Mouse (Mus musculus): Measurements from ENCODE around the gene Rdh16.
"Not testable (repeated sequence)": the region's sequence is repeated elsewhere in the genome, so short reads cannot be mapped to it uniquely, and the experiment has no call there.

Rdh16 gene

DNA sequence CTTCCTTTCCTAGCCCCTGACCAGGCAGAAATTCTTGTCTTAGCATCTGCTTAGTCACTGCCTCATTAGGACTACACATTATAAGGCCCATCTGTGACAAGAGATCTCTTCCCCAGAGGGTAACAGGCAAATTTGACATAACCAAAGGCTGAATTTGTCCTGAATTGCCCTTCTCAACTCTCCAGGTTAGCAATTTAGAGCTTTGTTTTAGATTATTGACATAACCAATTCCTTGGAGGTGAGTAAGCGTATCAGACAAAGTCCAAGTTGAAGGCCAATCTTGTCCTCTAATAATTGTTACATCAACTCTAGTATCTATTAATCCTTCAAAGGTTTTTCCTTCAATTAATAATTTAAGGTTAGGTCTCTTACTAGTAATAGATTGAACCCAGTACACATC lies 33.2 kb downstream of the Rdh16 start:
- in situ Hi-C loops (cut with MboI, MseI), result not testable (repeated sequence)

DNA sequence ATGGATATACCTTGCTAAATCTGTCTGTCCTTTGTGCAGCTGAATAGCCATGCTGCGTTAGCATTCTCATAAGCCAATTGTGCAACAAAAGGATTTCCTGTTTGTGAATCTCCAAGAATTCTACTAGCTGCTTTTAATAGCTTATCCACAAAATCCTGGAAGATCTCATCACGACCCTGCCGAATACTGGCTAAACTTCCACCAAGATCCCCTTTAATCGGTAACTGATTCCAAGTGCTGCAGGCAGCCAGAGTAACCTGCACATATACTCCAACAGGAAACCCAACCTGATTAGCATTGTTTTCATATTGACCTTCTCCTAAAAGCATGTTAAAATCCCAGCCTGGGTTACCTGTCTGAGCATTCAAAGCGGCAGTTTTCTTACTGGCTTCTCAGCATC lies 34.3 kb downstream of the Rdh16 start:
- in situ Hi-C loops (cut with MboI, MseI), result no loop called here

DNA sequence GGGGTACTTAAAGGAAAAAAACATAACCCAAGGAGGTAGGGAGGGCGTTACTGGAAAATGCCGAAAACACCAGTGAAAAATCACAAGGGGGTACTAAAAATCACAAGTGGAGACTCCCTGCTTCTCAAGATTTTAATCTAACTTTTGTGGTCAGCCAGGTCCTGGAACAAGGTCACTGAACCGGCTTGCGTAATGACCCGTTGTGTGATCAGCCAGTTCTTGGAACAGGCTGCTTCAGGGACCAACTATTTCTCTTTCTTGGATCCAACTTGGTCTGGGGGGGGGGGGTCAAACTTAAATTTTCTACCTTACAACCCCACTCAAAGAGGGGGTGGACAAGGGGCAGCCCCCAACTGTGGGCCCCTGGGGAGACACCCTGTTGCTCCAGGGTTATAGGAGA lies 36.8 kb downstream of the Rdh16 start:
- in situ Hi-C loops (cut with MboI, MseI), result not testable (repeated sequence)

DNA sequence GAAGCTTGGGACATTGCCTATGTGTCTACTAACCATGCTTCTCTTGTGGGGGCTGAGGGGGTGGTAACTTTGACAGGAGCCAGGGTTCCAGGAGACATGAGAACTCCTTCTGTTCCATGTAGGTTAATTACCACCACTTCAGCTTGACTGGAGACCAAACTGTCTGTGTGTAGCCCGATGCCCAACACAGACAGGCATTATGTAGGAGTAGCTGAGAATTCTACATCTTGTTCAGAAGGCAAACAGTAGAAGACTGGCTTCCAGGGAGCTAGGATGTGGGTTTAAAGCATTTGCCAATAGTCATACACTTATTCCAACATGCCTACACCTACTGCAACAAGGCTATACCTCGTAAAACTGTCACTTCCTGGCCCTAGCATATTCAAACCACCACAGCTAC lies 37.6 kb downstream of the Rdh16 start:
- in situ Hi-C loops (cut with MboI, MseI), result no loop called here

- in situ Hi-C loops (cut with MboI, MseI), result no loop called here
These were observed 39.8 kb downstream of the Rdh16 start for GRCm38 (mm10) chr10:127840776-127841175.

GRCm38 (mm10) chr10:127845945-127846344 lies 45.0 kb downstream of the Rdh16 start:
- in situ Hi-C loops (cut with MboI, MseI), result not testable (repeated sequence)

GRCm38 (mm10) chr10:127848089-127848488 lies 47.1 kb downstream of the Rdh16 start:
- in situ Hi-C loops (cut with MboI, MseI), result no loop called here

DNA sequence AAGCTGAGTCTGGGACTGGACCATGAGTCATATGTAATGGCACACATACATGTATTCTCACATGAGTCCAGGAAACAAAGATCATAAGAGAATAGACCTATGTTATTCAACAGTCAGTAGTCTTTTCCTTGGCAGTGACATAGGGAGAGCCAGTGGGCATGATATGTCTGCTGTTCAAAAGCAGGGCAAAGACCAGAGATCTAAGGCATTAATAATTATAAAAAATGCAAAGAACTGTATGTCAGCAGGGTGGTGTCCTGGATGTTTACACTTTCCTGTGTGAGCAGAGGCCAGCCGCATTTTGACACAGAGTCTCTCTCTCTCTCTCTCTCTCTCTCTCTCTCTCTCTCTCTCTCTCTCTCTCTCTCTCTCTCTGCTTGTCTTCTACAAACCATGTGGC lies 48.7 kb downstream of the Rdh16 start, which contains the start of gene Rdh19:
Gene Rdh19 (plus strand): TSS at position 301 of the 400 bp plus-strand sequence.
- in situ Hi-C loops (cut with MboI, MseI), result no loop called here

- in situ Hi-C loops (cut with MboI, MseI), result no loop called here
These were observed 55.4 kb downstream of the Rdh16 start for GRCm38 (mm10) chr10:127856376-127856775.

- in situ Hi-C loops (cut with MboI, MseI), result loop anchor here (10.0 kb wide), 1 partner anchor 770 kb away; no protein-coding TSS in a partner anchor
These were observed 64.0 kb downstream of the Rdh16 start for GRCm38 (mm10) chr10:127864931-127865330.

DNA sequence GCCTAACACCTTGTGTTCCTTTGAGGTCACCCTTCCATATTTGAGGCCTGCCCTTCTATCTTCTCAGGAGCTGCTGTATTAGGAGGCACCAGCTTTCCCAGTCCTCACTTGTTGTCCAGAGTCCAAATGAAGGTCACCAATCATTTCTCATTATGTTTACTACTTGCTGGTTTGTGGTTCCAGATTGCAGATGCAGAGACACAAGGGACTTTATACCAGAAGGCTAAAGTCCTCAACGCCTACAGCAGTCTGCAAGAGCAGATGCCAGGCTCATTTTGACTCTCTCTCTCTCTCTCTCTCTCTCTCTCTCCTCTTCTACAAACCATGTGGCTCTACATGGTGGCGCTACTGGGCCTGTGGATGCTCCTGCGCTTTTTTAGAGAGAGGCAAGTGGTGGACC lies 65.3 kb downstream of the Rdh16 start, which contains the start of gene Rdh16f2:
Gene Rdh16f2 (plus strand): TSS at position 243 of the 400 bp plus-strand sequence.
- in situ Hi-C loops (cut with MboI, MseI), result loop anchor here (10.0 kb wide), 1 partner anchor 771 kb away; no protein-coding TSS in a partner anchor

DNA sequence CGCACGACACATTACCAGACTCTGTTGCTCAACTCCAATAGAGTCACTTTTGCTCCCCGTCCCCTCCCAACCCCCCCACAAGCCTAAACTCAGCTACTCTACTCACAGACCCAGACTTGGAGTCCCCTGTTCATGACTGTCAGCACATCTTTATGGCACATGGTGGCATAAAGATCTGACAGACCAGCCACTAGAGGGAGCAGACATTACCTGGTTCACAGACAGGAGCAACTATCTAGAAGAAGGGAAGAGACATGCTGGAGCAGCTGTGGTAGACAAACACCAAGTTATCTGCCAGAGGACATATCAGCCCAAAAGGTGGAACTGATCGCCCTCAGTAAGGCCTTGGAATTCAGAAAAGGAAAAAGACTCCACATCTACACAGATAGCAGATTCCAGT lies 71.5 kb downstream of the Rdh16 start:
- in situ Hi-C loops (cut with MboI, MseI), result no loop called here

DNA sequence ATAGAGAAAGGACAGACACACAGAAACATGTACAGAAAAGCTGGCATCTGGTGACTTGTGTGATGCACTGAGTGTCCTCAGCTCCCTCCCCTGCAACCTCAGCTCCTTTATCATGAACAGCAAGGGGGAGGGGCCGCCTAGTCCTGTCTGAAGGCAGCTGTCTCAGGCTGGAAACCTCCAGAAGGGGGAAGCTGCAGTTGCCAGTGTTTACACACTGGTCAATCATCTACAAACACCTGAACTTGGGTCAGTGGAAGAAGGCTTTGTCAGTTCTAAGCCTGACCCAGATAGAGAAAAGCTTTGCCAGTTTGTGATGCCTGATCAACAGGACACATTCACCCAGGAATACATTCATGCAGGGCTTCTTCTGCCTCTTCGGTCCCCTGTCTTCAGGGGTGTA lies 76.7 kb downstream of the Rdh16 start:
- in situ Hi-C loops (cut with MboI, MseI), result no loop called here

- in situ Hi-C loops (cut with MboI, MseI), result no loop called here
These were observed 77.5 kb downstream of the Rdh16 start for GRCm38 (mm10) chr10:127878262-127879057.

GRCm38 (mm10) chr10:127879155-127879688 lies 78.3 kb downstream of the Rdh16 start:
- in situ Hi-C loops (cut with MboI, MseI), result no loop called here

GRCm38 (mm10) chr10:127881041-127881440 lies 80.1 kb downstream of the Rdh16 start:
- in situ Hi-C loops (cut with MboI, MseI), result no loop called here

DNA sequence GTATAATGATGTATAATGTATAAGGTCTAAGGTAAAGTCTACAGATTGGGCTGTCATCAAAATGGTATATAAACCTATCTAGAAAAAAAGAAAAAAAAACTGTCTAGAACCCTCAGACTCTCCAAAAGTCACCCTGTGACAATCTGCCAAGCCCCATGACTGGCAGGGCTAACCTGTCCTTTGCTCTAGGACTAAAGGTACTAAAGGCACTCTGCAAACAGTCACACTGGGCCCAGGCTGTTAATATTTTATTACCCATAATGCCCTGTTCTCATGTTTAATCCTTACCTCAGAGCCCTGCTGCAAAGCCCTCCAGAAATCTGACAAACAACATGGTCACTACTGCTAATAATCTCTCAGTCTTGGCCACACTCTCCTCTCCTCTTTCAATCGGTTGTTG lies 85.6 kb downstream of the Rdh16 start:
- in situ Hi-C loops (cut with MboI, MseI), result no loop called here

GRCm38 (mm10) chr10:127886971-127887370 lies 86.0 kb downstream of the Rdh16 start:
- in situ Hi-C loops (cut with MboI, MseI), result no loop called here

DNA sequence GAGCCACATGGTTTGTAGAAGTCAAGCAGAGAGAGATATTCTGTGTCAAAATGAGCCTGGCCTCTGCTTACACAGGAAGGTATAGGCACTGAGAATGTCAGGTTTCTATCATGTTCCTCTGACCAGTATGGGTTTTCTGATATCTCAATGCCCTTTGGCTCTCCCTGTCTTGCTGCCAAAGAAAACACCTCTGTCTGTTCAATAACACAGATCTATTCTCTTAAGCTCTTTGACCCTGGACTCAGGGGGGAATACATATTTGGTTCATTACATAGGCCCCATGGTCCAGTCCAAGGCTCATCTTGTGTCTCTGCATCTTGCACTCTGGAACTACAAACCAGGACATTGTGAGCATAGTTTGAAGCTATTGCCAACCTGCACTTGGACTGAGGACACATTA lies 87.7 kb downstream of the Rdh16 start, which contains the start of gene Rdh7:
Gene Rdh7 (minus strand): TSS at position 213 of the 400 bp plus-strand sequence.
- in situ Hi-C loops (cut with MboI, MseI), result no loop called here

- in situ Hi-C loops (cut with MboI, MseI), result no loop called here
These were observed 90.5 kb downstream of the Rdh16 start for GRCm38 (mm10) chr10:127891481-127891880.

GRCm38 (mm10) chr10:127893163-127894022 lies 92.4 kb downstream of the Rdh16 start:
- in situ Hi-C loops (cut with MboI, MseI), result not testable (repeated sequence)
